Mouse (Mus musculus) lung, postnatal 14 days (tissue): ENCODE data around the gene Cfhr2.
"Not testable (repeated sequence)": the region's sequence is repeated elsewhere in the genome, so short reads cannot be mapped to it uniquely, and the experiment has no call there.

ENCODE experiments used
- DNase-seq: peaks from one replicate; pipeline ENCODE4 v3.0.0; 2021

Gene Cfhr2

DNA sequence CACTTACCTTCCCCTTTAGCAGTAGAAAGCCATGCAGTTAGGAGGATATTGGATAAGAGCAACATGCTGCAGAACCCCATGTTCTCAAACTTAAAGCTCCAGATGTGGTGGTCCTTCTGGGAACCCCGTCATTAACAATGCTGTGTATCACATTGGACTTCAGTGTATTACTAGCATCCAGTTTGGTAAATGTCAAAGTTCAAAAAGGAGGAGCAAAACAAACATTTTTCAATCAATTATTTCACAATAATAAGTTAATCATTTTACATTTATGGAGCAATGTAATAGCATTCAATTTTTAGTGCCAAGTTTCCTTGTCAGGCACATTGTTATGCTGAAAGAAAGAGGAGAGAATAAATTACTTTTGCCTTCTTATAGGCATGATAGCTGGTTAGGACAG is at the start of gene Cfhr2:
Gene Cfhr2 (minus strand): TSS at position 155 of the 400 bp plus-strand sequence.
- DNase-seq = no peak

DNA sequence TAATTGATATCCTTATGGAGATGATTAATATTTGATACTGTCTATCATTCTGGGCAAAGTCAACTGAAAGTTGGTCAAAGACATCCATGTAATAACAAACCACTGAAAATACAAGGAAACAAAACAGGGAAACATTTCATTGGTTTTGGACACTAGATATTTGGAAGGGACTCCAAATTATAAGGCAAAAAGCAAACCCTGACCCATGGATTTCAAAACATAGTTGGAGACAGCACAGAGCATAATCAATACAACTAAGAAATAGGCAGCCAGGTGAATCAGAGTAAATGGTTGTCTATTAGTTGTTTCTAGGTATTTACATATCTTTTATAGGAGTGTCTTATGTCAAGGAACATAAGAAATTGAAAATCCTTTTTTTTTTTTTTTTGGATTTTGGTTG is 5.2 kb upstream of the Cfhr2 start:
- no peak for DNase-seq

DNA sequence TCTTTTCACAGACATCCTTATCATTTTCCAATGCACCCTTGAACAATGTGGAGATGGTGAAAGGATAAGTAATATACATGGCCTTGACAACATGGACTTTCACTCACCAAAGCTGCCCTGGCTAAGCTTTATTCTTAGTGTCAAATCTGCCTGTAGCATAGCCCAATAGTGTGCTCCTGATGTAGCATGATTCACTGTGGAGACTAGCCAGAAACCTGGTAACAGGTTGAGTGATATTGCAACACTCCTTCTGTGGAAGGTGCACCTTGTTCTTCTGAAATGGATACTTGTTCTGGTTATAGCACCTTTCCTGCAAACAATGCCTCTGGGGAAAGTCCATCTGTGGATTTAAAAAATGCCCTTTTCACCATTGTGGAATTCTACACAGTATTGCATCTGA is 1.7 kb upstream of the Cfhr2 start:
- no peak for DNase-seq

DNA sequence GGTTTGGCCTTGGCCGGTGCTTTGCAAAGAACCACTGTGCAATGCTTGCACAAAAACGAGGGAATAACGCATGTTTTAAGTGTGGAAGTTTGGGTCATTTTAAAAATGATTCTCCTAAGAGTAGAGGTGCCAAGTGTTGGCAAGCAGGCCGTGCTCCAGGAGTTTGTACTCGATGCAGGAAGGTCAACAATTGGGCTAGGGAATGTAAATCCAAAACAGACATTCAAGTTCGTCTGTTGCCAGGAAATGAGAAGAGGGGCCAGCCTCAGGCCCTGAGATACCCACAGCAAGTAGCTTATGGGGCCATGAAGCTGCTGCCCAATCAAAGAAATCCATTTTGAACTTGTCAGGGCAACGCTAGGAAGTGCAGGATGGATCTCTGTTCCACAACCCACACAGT is 18.8 kb downstream of the Cfhr2 start:
- DNase-seq = no peak

DNA sequence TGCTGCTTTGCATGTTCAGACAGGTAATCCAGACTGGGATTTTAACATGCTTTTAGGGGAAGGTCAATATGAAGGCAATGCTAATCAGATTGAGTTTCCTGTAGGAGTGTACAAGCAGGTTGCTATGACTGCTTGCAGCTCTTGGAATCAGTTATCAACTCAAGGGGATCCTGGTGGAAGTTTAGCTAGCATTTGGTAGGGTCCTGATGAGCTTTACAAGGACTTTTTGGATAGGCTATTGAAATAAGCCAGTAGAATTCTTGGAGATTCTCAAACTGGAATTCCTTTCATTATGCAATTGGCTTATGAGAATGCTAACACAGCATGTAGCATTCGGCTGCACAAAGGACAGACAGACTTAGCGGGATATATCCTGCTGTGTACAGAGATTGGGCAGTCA is 19.2 kb downstream of the Cfhr2 start:
- no peak for DNase-seq

- DNase-seq = no peak
Measured at GRCm38 (mm10) chr1:139808594-139808993, 49.9 kb downstream of the Cfhr2 start.

- no peak for DNase-seq
Measured at GRCm38 (mm10) chr1:139781143-139781542, 77.4 kb downstream of the Cfhr2 start, which contains the start of gene Gm4788. Gm4788 (minus strand) TSS chr1:139781243.

GRCm38 (mm10) chr1:139769913-139770312 is 88.6 kb downstream of the Cfhr2 start:
- not testable (repeated sequence) for DNase-seq
